Mouse (Mus musculus) testis, adult 10 weeks (tissue): ENCODE results near the gene Cys1. TPM values are rescaled to one million over a fixed set of nuclear protein-coding genes. Genes with fewer than 3 reads are reported as not detected.

ENCODE experiments used
- polyA plus RNA-seq: library from polyadenylated mRNA; stranded (reverse); fragments of 350-450 nt; fragmentation: Illumina TruSeq; extraction: RNeasy Lipid Tissue Mini Kit (QIAGEN cat#74804); gene quantifications from one replicate; pipeline ENCODE4 v1.2.3, GENCODE M21; 2014; ENCODE audit warnings: low read depth, low replicate concordance

Cys1 gene
- polyA plus RNA-seq: 0.50 TPM

GRCm38 (mm10) chr12:24681286-24682023, at the start of gene Cys1:
Cys1 (minus strand) TSS chr12:24681813.

DNA sequence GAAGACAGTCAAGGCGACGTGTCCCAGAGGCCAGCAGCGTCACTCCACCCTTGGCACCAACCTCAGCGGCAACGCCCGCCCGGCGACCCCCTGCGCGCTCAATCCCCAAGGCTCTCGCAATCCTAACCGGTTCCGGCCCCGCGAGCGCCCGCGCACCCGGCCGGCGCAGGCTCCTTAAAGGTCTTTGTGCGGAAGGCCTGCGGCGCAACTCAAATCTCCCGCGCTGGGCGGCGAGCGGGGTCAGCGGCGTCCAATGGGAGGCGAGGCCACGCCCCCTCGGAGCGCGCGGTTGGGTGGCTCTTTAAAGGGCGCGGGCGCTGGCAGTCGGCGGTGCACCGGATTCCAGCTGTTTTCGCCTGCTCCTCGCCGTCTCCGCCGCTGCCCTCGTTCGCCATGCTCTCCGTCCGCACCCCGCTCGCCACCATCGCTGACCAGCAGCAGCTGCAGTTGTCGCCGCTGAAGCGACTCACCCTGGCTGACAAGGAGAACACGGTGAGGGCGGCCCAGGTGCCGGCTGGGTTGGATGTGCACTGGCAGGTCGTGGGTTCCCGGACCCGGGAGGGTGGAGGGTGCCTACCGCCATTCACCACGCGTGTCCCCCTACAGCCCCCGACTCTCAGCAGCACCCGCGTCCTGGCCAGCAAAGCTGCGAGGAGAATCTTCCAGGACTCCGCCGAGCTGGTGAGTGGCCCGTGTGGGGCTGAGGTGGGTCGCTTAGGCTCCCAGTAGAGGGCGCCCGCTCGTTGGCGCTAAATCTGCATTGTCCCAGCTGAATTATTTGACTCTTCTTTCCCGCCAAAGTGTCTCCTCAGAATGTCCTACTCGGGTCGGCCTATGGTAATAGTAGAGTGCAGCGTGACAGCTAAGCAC, 26.6 kb upstream of the Cys1 start, which contains the start of gene Rrm2:
Rrm2 (plus strand) TSS at position 288 of the 870 bp plus-strand sequence.

GRCm38 (mm10) chr12:24651063-24651557, 30.5 kb downstream of the Cys1 start, which contains the start of gene Klf11:
Klf11 (plus strand) TSS chr12:24651274.

Other genes starting within 250 kb of the Cys1 start
- gene Taf1b, start 183.5 kb downstream of the Cys1 start, polyA plus RNA-seq: 90.6 TPM
- 7.9 TPM for gene Grhl1, start 109.5 kb downstream of the Cys1 start, polyA plus RNA-seq
- gene Klf11, start 30.5 kb downstream of the Cys1 start, polyA plus RNA-seq: 3.1 TPM
- 18.5 TPM for gene Rrm2, start 26.4 kb upstream of the Cys1 start, polyA plus RNA-seq
- gene Mboat2, start 149.1 kb upstream of the Cys1 start, polyA plus RNA-seq: 19.7 TPM